Mouse (Mus musculus) MEL (cell line): Measurements from ENCODE around the gene Hnrnpu. TPM values are rescaled to one million over a fixed set of nuclear protein-coding genes. Genes with fewer than 3 reads are reported as not detected.

Source experiments
- DNase-seq: peaks from one replicate; pipeline ENCODE4 v3.0.0; 2011; ENCODE audit warnings: low read depth, low spot score
- H3K27ac ChIP-seq: 2 replicates; pipeline ENCODE4 v1.5.1; 2012; ENCODE audit warnings: low read depth, mild to moderate bottlenecking, control low read depth, low read length, moderate library complexity; ENCODE audit not compliant: control insufficient read depth
- H3K27me3 ChIP-seq, 2 experiments: fragments of 150-350 bp in 1 of 2; sonication (generic) in 1 of 2; 2 replicates each; pipeline ENCODE4 v1.6.1; 2012; ENCODE audit warnings: low read length in 2 of 2, mild to moderate bottlenecking in 2 of 2, improper control_type of control experiment in 1 of 2, moderate library complexity in 1 of 2; ENCODE audit not compliant: insufficient read depth in 2 of 2, control insufficient read depth in 1 of 2
- H3K36me3 ChIP-seq, 2 experiments: 2 replicates each; pipeline ENCODE4 v1.6.1; 2012 to 2014; ENCODE audit warnings: low read length in 2 of 2, improper control_type of control experiment in 1 of 2, inconsistent platforms in 1 of 2, mild to moderate bottlenecking in 1 of 2; ENCODE audit not compliant: insufficient read depth in 2 of 2, control insufficient read depth in 1 of 2
- H3K4me1 ChIP-seq, 2 experiments: fragments of 150-350 bp in 1 of 2; sonication (generic) in 1 of 2; 2 replicates each; pipeline ENCODE4 v1.6.1; 2012; ENCODE audit warnings: low read length in 2 of 2, improper control_type of control experiment in 1 of 2, mild to moderate bottlenecking in 1 of 2; ENCODE audit not compliant: insufficient read depth in 2 of 2, control insufficient read depth in 1 of 2
- H3K4me3 ChIP-seq, 2 experiments: fragments of 150-350 bp in 1 of 2; sonication (generic) in 1 of 2; 2 replicates each; pipeline ENCODE4 v1.5.1; 2012; ENCODE audit warnings: low read depth in 2 of 2, low read length in 2 of 2, mild to moderate bottlenecking in 2 of 2, moderate library complexity in 2 of 2, control low read depth in 1 of 2, improper control_type of control experiment in 1 of 2; ENCODE audit not compliant: control insufficient read depth in 1 of 2, insufficient read depth in 1 of 2
- H3K79me2 ChIP-seq: 2 replicates; pipeline ENCODE4 v1.6.1; 2012; ENCODE audit warnings: mild to moderate bottlenecking, low read length, moderate library complexity; ENCODE audit not compliant: control insufficient read depth, poor library complexity, insufficient read depth
- H3K9ac ChIP-seq: 2 replicates; pipeline ENCODE4 v1.6.1; 2012; ENCODE audit warnings: low read depth, mild to moderate bottlenecking, control low read depth, low read length, moderate library complexity; ENCODE audit not compliant: control insufficient read depth, poor library complexity, severe bottlenecking
- H3K9me3 ChIP-seq: fragments of 150-350 bp; sonication (generic); replicated peaks from 2 replicates; pipeline ENCODE4 v1.6.1; 2012; ENCODE audit warnings: mild to moderate bottlenecking, low read length, improper control_type of control experiment, moderate library complexity; ENCODE audit not compliant: insufficient read depth
- MAZ ChIP-seq: IDR thresholded peaks from 2 replicates; pipeline ENCODE4 v1.6.1; 2012; ENCODE audit warnings: low read depth, mild to moderate bottlenecking, inconsistent platforms, low read length, improper control_type of control experiment
- SMC3 ChIP-seq: IDR thresholded peaks from 2 replicates; pipeline ENCODE4 v1.6.1; 2011; ENCODE audit warnings: low read depth, low read length, improper control_type of control experiment
- TCF12 ChIP-seq: IDR thresholded peaks from 2 replicates; pipeline ENCODE4 v1.6.1; 2014; ENCODE audit warnings: low read depth, mild to moderate bottlenecking, inconsistent platforms, low read length, improper control_type of control experiment, moderate library complexity
- UBTF ChIP-seq: IDR thresholded peaks from 2 replicates; pipeline ENCODE4 v1.6.1; 2012; ENCODE audit warnings: low read depth, mild to moderate bottlenecking, inconsistent platforms, low read length, improper control_type of control experiment, moderate library complexity, borderline replicate concordance; ENCODE audit not compliant: insufficient read depth
- polyA plus RNA-seq, 2 experiments: library from polyadenylated mRNA; stranded (reverse) in 1 of 2; unstranded in 1 of 2; fragments of >175 nt in 1 of 2; fragments of >200 nt in 1 of 2; gene quantifications; 2 replicates each; pipeline versions ENCODE4 v1.2.1 to v1.2.4; 2012; ENCODE audit warnings: low replicate concordance in 2 of 2, low read depth in 1 of 2; ENCODE audit not compliant: insufficient read length in 2 of 2, insufficient read depth in 1 of 2, missing spikeins in 1 of 2
- total RNA-seq: library from RNA; depleted of rRNA; stranded (reverse); fragments of 300-350 nt; gene quantifications from 2 replicates; pipeline ENCODE4 v1.2.3, GENCODE M21; 2012; rRNA removed

Gene Hnrnpu
- total and polyA plus RNA-seq, 3 experiments = 373 to 2,754 (median 789) TPM

- H3K27ac ChIP-seq = no peak overlapping the region
- H3K4me1 ChIP-seq = no peaks in the 10 kb centered on the region
- H3K4me3 ChIP-seq = no peak overlapping the region
- H3K79me2 ChIP-seq = no peaks in the 10 kb centered on the region
- no peak overlapping the region for H3K9ac ChIP-seq
- H3K36me3 ChIP-seq = no peaks in the 10 kb centered on the region
- H3K27me3 ChIP-seq = no peaks in the 10 kb centered on the region; a peak in 1 of 4 replicates
- DNase-seq = no peak
- TF ChIP-seq TCF12 (no peak), UBTF (no peak), SMC3 (no peak), MAZ (no peak)
- H3K9me3 ChIP-seq = no peaks in the 10 kb centered on the region
Observed at GRCm38 (mm10) chr1:178275174-178275730, 62.3 kb downstream of the Hnrnpu start.

Other genes starting within 250 kb of the Hnrnpu start
- 16.4 and 16.9 TPM in 2 replicates for gene Desi2, start 150.4 kb downstream of the Hnrnpu start, total RNA-seq
- 10 to 100 TPM in 1 of 2 experiments, not detected in 1; 22.3 TPM for gene Desi2, start 150.4 kb downstream of the Hnrnpu start, polyA plus RNA-seq
- gene Cox20, start 18.7 kb downstream of the Hnrnpu start, total RNA-seq = 24.3 and 26.8 TPM in 2 replicates
- gene Cox20, start 18.7 kb downstream of the Hnrnpu start, polyA plus RNA-seq = 10 to 100 TPM in 1 of 2 experiments, not detected in 1; 27.3 TPM
- 0.85 and 0.98 TPM in 2 replicates for gene Efcab2, start 68.3 kb upstream of the Hnrnpu start, total RNA-seq
- gene Efcab2, start 68.3 kb upstream of the Hnrnpu start, polyA plus RNA-seq = 1 to 10 TPM in 1 of 2 experiments, not detected in 1; 3.2 TPM
- 0.26 and 0.50 TPM in 2 replicates for gene Kif26b, start 191.3 kb upstream of the Hnrnpu start, total RNA-seq
- under 1 TPM in 1 of 2 experiments, not detected in 1; 0.08 TPM for gene Kif26b, start 191.3 kb upstream of the Hnrnpu start, polyA plus RNA-seq